Mouse (Mus musculus) kidney, embryonic 16.5 days (tissue): ENCODE measurements around the gene Casp2. TPM values are rescaled to one million over a fixed set of nuclear protein-coding genes. Genes with fewer than 3 reads are reported as not detected.
A peak's percentile ranks its signal among the peaks of the same experiment; 100 is the strongest.

Source experiments
- ATAC-seq: fragments of 200-750 bp; cut with Nextera tagmentation; 2 replicates; pipeline ENCODE4 v1.8.0; 2017; ENCODE audit warnings: moderate TSS enrichment; ENCODE audit not compliant: low FRiP score, low TSS enrichment
- H3K27ac ChIP-seq: fragments of 300-500 bp; sonication (generic); 2 replicates; pipeline ENCODE4 v1.5.1; 2014; ENCODE audit warnings: low read length
- H3K27me3 ChIP-seq: fragments of 300-500 bp; sonication (generic); 2 replicates; pipeline ENCODE4 v1.6.1; 2014; ENCODE audit warnings: low read length, control low read depth, mixed read lengths; ENCODE audit not compliant: insufficient read depth
- H3K36me3 ChIP-seq: fragments of 300-500 bp; sonication (generic); 2 replicates; pipeline ENCODE4 v1.6.1; 2014; ENCODE audit warnings: low read length, control low read depth, mixed read lengths; ENCODE audit not compliant: insufficient read depth
- H3K4me1 ChIP-seq: fragments of 300-500 bp; sonication (generic); 2 replicates; pipeline ENCODE4 v1.6.1; 2014; ENCODE audit warnings: low read length, control low read depth, mixed read lengths; ENCODE audit not compliant: insufficient read depth
- H3K4me2 ChIP-seq: fragments of 300-500 bp; sonication (generic); replicated peaks from 2 replicates; pipeline ENCODE4 v1.6.1; 2014; ENCODE audit warnings: low read depth, low read length
- H3K4me3 ChIP-seq: fragments of 300-500 bp; sonication (generic); 2 replicates; pipeline ENCODE4 v1.5.1; 2014; ENCODE audit warnings: mild to moderate bottlenecking, low read length
- H3K9ac ChIP-seq: fragments of 300-500 bp; sonication (generic); replicated peaks from 2 replicates; pipeline ENCODE4 v1.6.1; 2014; ENCODE audit warnings: low read length
- H3K9me3 ChIP-seq: fragments of 300-500 bp; sonication (generic); 2 replicates; pipeline ENCODE4 v1.6.1; 2016; ENCODE audit warnings: low read length, control low read depth
- WGBS: fragments of 180-500 bp; shearing (Covaris S2); extraction: QIAGEN DNeasy Blood & Tissue Kit; methylation state at CpG from one replicate; pipeline ENCODE4 v1.1.7; 2014; 5-methylcytosine and 5-hydroxymethylcytosine counted together
- polyA plus RNA-seq: library from polyadenylated mRNA; unstranded; fragments of >200 nt; fragmentation: Nextera tagmentation; extraction: Ambion mirVana; gene quantifications from 2 replicates; pipeline ENCODE4 v1.2.1, GENCODE M21; 2015

Gene Casp2
- polyA plus RNA-seq, 1 experiment from 2014 or later, result 70.6 TPM

- WGBS, result 2% methylated on average over 28 of the region's 28 CpGs
- peak within 1 kb of the TSS; percentile 51 for H3K9ac ChIP-seq
- no peaks in the 10 kb centered on the region for H3K27me3 ChIP-seq
- H3K4me2 ChIP-seq, result peak within 1 kb of the TSS; percentile 58
- H3K27ac ChIP-seq, result no peak within 1 kb of the TSS
- peak; percentile 100 for ATAC-seq
- peak within 1 kb of the TSS; percentile 48 for H3K4me3 ChIP-seq
- no peaks in the 10 kb centered on the region for H3K4me1 ChIP-seq
- no peaks in the 10 kb centered on the region for H3K9me3 ChIP-seq
- H3K36me3 ChIP-seq, result no peaks in the 10 kb centered on the region
Measured at GRCm38 (mm10) chr6:42245711-42246353, 19.0 kb upstream of the Casp2 start, which contains the start of gene Gstk1. Gene Gstk1, plus strand, starts transcription at chr6:42245935.

- H3K4me2 ChIP-seq, result peak overlapping the region; percentile 28
- H3K27ac ChIP-seq, result no peak overlapping the region
- peak overlapping the region; percentile 24 for H3K4me3 ChIP-seq
- no peaks in the 10 kb centered on the region for H3K4me1 ChIP-seq
- no peak for ATAC-seq
- H3K9ac ChIP-seq, result no peak overlapping the region
- H3K9me3 ChIP-seq, result no peaks in the 10 kb centered on the region
- H3K36me3 ChIP-seq, result no peaks in the 10 kb centered on the region
- WGBS, result 9% methylated on average over 8 of the region's 8 CpGs
- no peaks in the 10 kb centered on the region for H3K27me3 ChIP-seq
Measured at GRCm38 (mm10) chr6:42247173-42247572, 17.6 kb upstream of the Casp2 start.

DNA sequence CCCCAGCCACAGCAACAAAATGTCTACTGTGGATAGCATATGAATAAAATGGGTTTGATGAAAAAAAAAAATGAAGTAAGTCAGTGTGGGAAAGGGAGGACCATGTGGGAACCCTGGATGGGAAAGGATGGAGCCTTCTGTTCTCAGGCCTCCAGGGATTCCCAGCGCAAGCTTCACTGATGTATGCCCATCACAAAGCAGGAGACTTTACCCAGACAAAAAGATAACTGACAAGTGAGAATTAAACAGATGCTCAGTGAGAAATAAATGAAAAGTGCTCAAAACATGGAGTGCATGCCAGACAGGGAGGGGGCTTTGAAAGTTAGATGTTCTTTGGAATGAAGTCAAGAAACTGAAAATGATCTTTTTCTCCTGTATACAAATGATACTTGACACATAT is 16.8 kb upstream of the Casp2 start:
- peak overlapping the region; percentile 28; the same call in 1 of the 2 replicates for H3K4me2 ChIP-seq
- no peaks in the 10 kb centered on the region for H3K36me3 ChIP-seq
- no peak overlapping the region for H3K9ac ChIP-seq
- no peaks in the 10 kb centered on the region for H3K9me3 ChIP-seq
- no peak overlapping the region for H3K27ac ChIP-seq
- no peak for ATAC-seq
- 100% methylated on average over 1 of the region's 1 CpGs for WGBS
- no peaks in the 10 kb centered on the region for H3K4me1 ChIP-seq
- H3K4me3 ChIP-seq, result peak overlapping the region; percentile 24; the same call in 1 of the 2 replicates
- H3K27me3 ChIP-seq, result no peaks in the 10 kb centered on the region

GRCm38 (mm10) chr6:42251791-42252190 is 13.0 kb upstream of the Casp2 start:
- no peaks in the 10 kb centered on the region for H3K27me3 ChIP-seq
- no peak overlapping the region for H3K4me2 ChIP-seq
- WGBS, result 93% methylated on average over 4 of the region's 4 CpGs
- no peaks in the 10 kb centered on the region for H3K4me1 ChIP-seq
- no peak overlapping the region for H3K9ac ChIP-seq
- ATAC-seq, result no peak
- H3K27ac ChIP-seq, result no peak overlapping the region
- H3K36me3 ChIP-seq, result no peaks in the 10 kb centered on the region
- no peaks in the 10 kb centered on the region for H3K9me3 ChIP-seq
- H3K4me3 ChIP-seq, result no peak overlapping the region

GRCm38 (mm10) chr6:42253103-42253502 is 11.7 kb upstream of the Casp2 start:
- Histone ChIP-seq H3K36me3 (no peaks in the 10 kb centered on the region), H3K4me1 (0 out of 2 replicates have a peak, but pooled peaks cover 3% of the 10 kb centered on the region), H3K27me3 (no peaks in the 10 kb centered on the region), H3K27ac (no peak overlapping the region), H3K4me2 (no peak overlapping the region), H3K9ac (no peak overlapping the region), H3K4me3 (no peak overlapping the region), H3K9me3 (no peaks in the 10 kb centered on the region)
- 91% methylated on average over 2 of the region's 2 CpGs for WGBS
- ATAC-seq, result no peak

DNA sequence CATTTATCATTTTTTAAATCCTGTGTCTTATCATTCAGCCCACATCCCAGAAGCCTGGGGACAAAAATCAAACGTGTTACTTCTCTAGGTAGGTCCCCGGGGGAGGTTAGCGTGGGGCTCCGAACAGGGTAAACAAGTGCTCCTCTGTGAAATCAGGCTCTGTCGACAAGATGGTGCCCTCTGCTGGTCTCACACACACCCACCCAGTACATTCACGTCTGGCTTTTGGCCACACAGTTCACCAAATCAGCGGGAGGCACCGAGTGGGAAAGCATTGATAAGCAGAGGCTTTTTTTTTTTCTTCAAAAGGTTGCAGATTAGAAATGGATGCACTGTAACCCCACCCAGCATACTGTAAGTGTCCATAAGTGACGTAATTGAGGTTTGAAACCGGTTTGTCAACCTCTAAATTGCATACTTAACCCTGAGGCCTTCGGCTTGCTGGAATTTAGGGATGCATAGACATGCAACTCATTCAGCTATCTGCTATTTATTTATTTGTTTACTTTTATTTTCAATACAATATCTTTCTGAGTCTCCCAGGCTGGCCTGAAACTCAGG is 7.4 kb upstream of the Casp2 start:
- Histone ChIP-seq H3K4me2 (peak overlapping the region; percentile 18; the same call in 1 of the 2 replicates), H3K27ac (no peak overlapping the region), H3K27me3 (no peaks in the 10 kb centered on the region), H3K36me3 (no peaks in the 10 kb centered on the region), H3K4me3 (no peak overlapping the region), H3K4me1 (0 out of 2 replicates have a peak, but pooled peaks cover 3% of the 10 kb centered on the region), H3K9ac (no peak overlapping the region), H3K9me3 (no peaks in the 10 kb centered on the region)
- peak; percentile 68; the same call in 1 of the 2 replicates for ATAC-seq
- WGBS, result 16% methylated on average over 11 of the region's 11 CpGs

GRCm38 (mm10) chr6:42260430-42260829 is 4.4 kb upstream of the Casp2 start:
- peaks cover 5% of the 10 kb centered on the region; the same call in 1 of the 2 replicates for H3K4me1 ChIP-seq
- no peaks in the 10 kb centered on the region for H3K9me3 ChIP-seq
- no peaks in the 10 kb centered on the region for H3K36me3 ChIP-seq
- no peaks in the 10 kb centered on the region for H3K27me3 ChIP-seq
- H3K27ac ChIP-seq, result no peak overlapping the region
- 55% methylated on average over 6 of the region's 6 CpGs for WGBS
- H3K4me2 ChIP-seq, result no peak overlapping the region
- no peak overlapping the region for H3K4me3 ChIP-seq
- H3K9ac ChIP-seq, result no peak overlapping the region
- no peak for ATAC-seq

DNA sequence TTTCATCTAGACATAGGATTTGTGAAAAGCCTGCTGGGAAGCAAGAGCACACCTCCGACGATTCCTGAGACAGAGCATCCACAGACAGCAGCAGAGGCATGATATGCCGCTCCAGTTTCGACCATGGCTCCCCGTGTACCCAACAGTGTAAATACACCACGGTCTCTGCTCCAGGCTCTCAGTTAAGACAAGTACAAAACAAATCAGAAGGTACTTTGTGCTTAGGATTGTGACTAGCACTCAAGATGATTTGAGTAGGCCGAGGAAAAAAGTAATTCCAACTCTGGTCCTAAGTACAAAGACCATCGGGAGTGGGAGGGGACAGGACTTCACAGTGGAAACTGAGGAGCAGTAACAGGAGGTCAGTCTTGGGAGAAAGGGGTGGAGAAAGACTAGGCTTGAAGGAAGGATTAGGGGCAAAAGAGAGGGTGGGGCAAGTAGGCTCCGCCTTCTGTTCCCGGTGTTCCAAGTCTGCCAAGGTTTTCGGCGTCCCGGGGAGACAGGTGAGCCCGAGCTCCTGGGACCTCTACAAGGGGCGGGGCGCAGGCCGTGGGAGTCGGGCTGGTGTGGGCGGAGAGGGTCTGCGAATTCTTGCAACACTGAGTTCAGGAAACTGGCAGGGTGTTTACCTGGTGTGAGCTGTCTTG is 3.1 kb upstream of the Casp2 start, which contains the start of gene Tmem139:
Gene Tmem139 (plus strand): TSS at position 447 of the 647 bp plus-strand sequence.
- H3K27ac ChIP-seq, result no peak within 1 kb of the TSS
- H3K27me3 ChIP-seq, result no peaks in the 10 kb centered on the region
- no peaks in the 10 kb centered on the region for H3K36me3 ChIP-seq
- H3K9me3 ChIP-seq, result no peaks in the 10 kb centered on the region
- peak within 1 kb of the TSS; percentile 51 for H3K4me2 ChIP-seq
- no peak for ATAC-seq
- 17% methylated on average over 20 of the region's 20 CpGs for WGBS
- H3K9ac ChIP-seq, result peak within 1 kb of the TSS; percentile 48
- H3K4me1 ChIP-seq, result peaks cover 5% of the 10 kb centered on the region; the same call in 1 of the 2 replicates
- H3K4me3 ChIP-seq, result peak within 1 kb of the TSS; percentile 38

DNA sequence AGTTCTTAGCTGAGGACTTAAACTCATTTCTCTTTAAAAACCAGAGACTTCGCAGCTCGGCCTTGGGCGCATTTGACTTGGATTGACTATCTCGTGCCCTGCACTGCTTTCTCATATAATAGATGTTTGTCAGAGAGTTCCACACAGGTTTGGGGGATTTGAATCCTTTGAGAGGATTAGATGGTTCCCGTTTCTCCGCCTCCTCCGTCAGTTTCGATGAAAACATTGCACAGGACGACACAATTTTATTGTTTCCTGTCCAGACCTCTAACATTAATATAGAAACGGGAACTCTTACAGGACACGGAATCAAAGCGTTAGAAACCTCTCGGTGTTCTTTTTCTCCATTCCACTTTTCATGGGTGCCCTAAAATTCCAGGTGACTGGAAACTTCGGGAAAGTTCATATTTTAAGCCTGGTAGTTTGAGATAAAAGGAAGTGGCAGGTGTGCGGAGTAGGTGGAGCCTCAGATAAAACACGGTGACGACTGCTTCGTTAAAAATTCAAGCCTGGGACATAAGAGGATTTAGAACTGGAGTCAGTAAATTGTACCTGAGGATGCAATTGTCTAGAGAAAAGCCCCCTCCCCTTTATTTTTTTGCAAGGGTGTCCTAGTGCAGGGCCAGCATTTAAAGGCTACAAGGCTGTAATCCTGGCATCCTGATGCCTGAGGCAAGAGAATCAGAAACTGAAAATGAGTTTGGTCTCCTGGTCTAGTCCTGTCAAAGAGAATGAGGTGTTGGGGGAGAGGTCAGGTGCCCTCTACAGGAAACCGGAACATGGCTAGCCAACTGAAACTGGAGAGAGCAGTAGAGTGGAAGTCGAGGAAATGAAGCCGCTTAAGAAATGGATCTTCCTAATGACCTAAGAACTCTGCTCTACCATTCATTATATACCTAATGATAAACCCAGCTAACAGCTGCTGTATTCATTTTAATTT is 876 bp downstream of the Casp2 start:
- Histone ChIP-seq H3K4me2 (peak overlapping the region; percentile 66), H3K9ac (peak overlapping the region; percentile 91), H3K27me3 (no peaks in the 10 kb centered on the region), H3K4me3 (peak overlapping the region; percentile 83), H3K27ac (peak overlapping the region; percentile 92), H3K36me3 (peaks cover 33% of the 10 kb centered on the region), H3K9me3 (no peaks in the 10 kb centered on the region), H3K4me1 (peaks cover 6% of the 10 kb centered on the region)
- under 1% methylated on average over 21 of the region's 21 CpGs for WGBS
- ATAC-seq, result no peak
